Mouse (Mus musculus) C2C12 (cell line): ENCODE results near the gene Scn1b.

Experiments
- CTCF ChIP-seq: IDR thresholded peaks from one replicate; pipeline ENCODE4 v1.5.1; 2011; ENCODE audit not compliant: control insufficient read depth, insufficient read depth, insufficient read length
- MAX ChIP-seq: IDR thresholded peaks from one replicate; pipeline ENCODE4 v1.6.1; 2011; ENCODE audit warnings: mild to moderate bottlenecking, control low read depth
- MYOG ChIP-seq: IDR thresholded peaks from one replicate; pipeline ENCODE4 v1.6.1; 2011; ENCODE audit not compliant: control insufficient read depth, insufficient read length; ENCODE audit errors: extremely low read depth
- USF1 ChIP-seq: IDR thresholded peaks from one replicate; pipeline ENCODE4 v1.6.1; 2011; ENCODE audit warnings: low read depth, mild to moderate bottlenecking, control low read depth, moderate library complexity

- TF ChIP-seq CTCF (no peak), MYOG (no peak), MAX (no peak), USF1 (no peak)
These were observed 26.9 kb upstream of the Scn1b start for GRCm38 (mm10) chr7:31153536-31154320.
